Mouse (Mus musculus): ENCODE results near the gene Vps13d.

Vps13d gene

DNA sequence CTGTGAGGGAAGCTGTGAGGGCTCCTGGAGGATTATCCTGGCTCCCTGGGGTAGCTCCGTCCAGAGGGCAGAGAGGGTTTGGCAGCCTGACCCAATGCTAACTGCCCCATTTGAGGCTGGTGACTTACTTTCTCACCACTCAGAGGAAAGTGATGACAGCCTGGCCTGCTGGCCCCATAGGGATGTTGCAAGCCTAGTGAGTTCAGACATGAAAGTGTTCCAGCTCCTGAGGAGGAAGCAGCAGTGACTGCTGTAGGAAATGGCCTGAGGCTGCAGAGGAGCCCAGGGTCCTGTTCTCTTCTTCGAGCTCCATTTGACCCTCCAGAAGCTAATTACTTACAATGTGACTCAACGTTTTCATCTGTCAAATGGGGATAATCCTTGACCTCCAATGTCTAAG lies 157.8 kb downstream of the Vps13d start:
- DNase-seq (ENCODE audit: low spot score in 2 of 2) = peak in 1 of 2 experiments; percentile 44

DNA sequence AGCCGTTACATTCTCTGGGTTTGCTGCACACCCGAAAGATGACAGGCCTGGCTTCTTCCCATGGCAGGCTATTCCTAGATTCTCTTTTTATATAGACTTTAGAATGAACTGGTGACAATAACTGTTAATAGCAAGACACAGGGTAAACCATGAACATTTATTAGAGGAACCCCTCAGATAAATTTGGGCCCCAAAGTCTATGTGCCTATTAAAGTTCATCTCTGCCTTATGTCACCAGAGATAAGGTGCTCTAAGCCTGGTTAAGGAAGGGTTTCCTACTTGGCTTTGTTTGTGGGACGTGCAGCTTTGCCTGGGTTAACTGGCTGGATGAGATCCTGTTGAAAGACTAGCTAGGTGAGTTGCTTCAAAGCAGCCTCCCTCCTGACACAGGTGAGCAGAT lies 159.4 kb downstream of the Vps13d start:
- no peak for DNase-seq (ENCODE audit: low spot score in 2 of 2)

GRCm38 (mm10) chr4:145034506-145035243 lies 160.1 kb downstream of the Vps13d start:
- peak; percentile 50 to 68 for DNase-seq (ENCODE audit: low spot score in 2 of 2)

DNA sequence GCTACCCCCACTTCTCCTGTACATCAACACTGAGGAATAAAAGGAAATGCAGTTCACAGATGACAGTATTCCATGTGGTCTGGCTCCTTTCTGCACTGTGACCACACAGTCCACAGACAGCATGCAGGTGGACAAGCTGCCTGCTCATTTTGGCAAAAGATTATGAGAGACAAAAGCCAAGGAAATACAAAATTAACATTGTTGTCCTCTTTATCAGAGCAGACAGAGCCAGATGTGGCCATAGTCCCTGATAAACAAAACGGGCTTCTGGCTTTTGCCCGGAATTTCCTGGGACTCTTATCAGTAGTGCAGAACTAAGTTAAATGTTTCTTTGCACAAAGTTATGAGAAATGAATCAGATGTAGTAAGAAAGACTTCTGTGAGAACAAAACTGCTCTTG lies 161.4 kb downstream of the Vps13d start:
- DNase-seq (ENCODE audit: low spot score in 2 of 2) = no peak

GRCm38 (mm10) chr4:145032637-145033036 lies 162.2 kb downstream of the Vps13d start:
- no peak for DNase-seq (ENCODE audit: low spot score in 2 of 2)

- DNase-seq (ENCODE audit: low spot score in 2 of 2) = no peak
These were observed 163.3 kb downstream of the Vps13d start for GRCm38 (mm10) chr4:145031510-145031909.

DNA sequence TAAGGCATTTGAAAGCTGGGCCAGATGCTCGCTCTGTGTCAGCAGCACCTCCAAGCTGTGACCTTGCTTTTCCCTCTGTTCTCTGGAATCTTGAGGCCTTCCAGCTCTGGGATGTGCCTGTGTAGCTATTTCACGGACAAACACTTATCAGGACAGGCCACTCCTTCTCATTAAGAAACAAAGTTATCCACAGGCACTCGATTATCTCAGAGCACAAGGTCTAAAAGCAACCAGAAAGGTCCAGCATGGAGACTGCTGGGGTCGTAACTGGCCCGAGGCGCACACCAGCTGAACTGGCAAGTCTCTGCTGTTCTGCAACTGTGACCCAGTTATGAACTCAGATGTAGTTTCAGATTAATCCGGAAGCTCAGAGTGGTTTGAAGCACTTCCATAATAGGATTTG lies 168.4 kb downstream of the Vps13d start:
- peak in 1 of 2 experiments; percentile 36 for DNase-seq (ENCODE audit: low spot score in 2 of 2)

- peak in 1 of 2 experiments; percentile 65 for DNase-seq (ENCODE audit: low spot score in 2 of 2)
These were observed 169.4 kb downstream of the Vps13d start for GRCm38 (mm10) chr4:145025409-145025762.

DNA sequence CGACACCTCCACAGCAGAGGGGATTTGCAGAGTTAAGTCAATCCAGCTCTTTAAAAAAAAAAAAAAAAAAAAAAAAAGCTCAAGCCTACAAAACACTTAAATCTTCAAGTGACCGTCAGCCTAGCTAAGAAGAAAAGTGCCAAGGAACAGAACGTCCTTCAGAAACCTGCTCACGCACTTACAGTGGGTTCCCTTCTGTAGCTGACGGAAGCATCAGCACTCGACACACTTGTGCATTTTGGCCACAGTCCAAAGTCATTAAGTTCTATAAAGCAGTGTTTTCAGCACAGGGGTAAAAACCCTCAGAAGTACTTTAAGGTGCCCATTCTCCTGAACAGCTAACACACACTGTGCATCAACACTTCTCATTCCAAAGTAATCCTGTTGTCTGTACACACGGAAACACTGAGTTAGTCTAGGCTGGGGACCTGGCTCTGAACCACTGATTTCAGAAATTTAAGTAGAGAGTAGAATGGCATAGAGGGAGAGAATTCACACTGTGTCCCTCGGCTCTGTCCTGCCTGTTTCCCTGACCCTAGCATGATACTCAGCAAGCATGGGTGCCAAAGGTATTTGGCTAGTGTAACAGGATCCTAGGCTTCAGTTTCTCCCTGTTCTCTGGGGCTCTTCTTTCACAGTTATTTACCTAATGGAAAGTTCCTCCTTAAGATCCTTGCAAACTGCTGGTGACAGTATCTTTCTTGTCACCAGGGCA lies 170.0 kb downstream of the Vps13d start:
- no peak for DNase-seq (ENCODE audit: low spot score in 2 of 2)

DNA sequence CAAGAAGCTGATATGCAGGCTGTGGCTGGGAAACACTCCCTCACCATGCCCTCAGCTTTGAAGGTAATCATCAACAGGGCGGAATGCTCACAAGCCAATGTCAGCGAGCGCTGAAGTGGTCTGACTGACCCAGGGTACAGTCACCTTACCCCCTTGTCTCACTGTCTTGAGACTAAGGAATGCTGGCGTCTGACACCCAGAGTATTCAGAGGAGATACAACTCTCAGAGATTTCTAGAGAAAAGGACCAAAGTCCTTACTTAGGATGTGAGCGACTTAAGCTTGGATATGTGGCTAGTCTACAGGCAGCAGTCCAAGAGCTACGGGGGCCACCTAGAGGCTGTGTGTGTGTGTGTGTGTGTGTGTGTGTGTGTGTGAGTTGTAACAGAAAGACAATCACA lies 170.9 kb downstream of the Vps13d start:
- DNase-seq (ENCODE audit: low spot score in 2 of 2) = no peak

- DNase-seq (ENCODE audit: low spot score in 2 of 2) = no peak
These were observed 172.0 kb downstream of the Vps13d start for GRCm38 (mm10) chr4:145022815-145023214.

GRCm38 (mm10) chr4:145022211-145022610 lies 172.6 kb downstream of the Vps13d start:
- DNase-seq (ENCODE audit: low spot score in 2 of 2) = no peak

DNA sequence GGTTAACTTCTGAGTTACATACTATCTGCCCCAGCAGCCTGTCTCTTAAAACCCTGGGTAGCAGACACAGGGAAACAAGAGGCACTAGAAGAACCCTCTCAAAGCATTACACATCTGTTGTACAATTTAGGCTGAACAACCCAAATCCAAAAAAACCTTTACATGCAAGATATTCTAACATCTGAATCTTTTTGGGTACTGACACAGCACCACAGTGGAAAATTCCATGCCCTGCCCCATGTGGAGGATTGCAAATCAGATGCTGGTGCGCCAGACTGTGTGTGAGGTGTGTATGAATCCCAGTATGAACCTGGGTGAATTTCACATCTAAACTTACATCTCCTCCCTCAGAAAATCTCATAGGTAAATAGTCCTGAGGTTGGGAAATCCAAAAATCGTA lies 174.4 kb downstream of the Vps13d start:
- DNase-seq (ENCODE audit: low spot score in 2 of 2) = no peak

DNA sequence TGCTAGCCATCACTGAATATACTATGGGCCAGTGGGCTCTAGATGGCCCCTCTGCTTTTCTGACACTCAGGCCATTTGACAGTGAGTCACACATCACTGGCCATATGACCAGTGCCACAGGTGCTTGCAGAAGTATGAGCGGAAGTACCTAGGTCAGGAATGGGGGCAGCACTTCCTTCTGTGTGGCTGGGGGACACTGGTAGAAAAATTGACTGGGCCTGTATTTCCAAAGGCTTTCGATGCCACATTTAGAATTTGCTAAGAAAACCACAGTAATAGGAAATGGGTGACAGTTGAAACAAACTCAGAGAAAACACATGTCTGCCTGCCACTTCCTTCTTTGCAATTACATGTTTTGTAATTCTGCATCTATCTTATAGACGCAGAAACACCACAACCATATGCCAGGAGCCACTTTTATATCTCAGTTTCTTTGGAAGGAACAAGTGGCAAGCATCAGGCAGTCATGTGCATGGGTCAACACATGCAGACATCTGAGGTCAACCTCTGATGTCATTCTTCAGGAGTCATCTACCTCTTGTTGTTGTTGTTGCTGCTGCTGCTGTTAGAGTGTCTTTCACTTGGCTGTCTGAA lies 175.6 kb downstream of the Vps13d start:
- no peak for DNase-seq (ENCODE audit: low spot score in 2 of 2)

DNA sequence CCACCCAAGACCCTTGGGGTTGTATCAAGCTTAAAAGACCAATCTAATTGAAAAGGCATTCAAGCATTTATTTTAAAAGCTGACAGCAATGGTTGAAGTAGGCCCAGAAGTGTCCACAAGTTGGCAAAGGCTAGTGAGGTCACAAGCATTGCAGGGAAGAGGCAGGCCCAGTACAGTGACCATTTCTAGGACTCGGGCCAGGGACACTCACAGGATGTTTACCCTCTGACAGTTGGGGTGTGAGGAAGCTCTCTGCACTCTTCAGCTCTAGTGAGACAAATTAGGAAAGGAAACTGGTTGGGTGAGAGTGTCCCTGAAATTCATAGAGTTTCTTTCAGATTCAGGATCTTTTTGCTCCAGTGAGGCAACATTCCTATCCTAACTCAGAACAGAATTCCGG lies 177.1 kb downstream of the Vps13d start:
- peak in 1 of 2 experiments; percentile 74 for DNase-seq (ENCODE audit: low spot score in 2 of 2)

GRCm38 (mm10) chr4:145016669-145017068 lies 178.1 kb downstream of the Vps13d start:
- no peak for DNase-seq (ENCODE audit: low spot score in 2 of 2)

DNA sequence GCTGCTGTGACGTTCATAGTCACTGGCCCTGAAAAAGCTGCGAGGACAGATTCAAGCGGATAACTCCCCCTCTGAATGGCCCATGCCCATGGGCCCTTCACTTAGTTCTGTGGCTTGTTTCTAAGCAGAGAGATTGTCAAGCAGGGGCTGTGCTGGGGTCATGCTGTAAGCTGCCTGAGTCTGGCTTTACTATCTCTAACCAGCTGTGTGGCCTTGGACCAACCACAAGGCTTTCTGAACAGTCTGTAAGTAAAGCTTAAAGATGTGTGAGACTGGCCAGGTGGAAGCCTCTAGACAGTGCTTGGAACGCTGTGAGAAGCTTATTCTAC lies 180.2 kb downstream of the Vps13d start:
- DNase-seq (ENCODE audit: low spot score in 2 of 2) = no peak

GRCm38 (mm10) chr4:145013760-145014631 lies 180.8 kb downstream of the Vps13d start:
- no peak for DNase-seq (ENCODE audit: low spot score in 2 of 2)

GRCm38 (mm10) chr4:145013187-145013586 lies 181.6 kb downstream of the Vps13d start:
- no peak for DNase-seq (ENCODE audit: low spot score in 2 of 2)

DNA sequence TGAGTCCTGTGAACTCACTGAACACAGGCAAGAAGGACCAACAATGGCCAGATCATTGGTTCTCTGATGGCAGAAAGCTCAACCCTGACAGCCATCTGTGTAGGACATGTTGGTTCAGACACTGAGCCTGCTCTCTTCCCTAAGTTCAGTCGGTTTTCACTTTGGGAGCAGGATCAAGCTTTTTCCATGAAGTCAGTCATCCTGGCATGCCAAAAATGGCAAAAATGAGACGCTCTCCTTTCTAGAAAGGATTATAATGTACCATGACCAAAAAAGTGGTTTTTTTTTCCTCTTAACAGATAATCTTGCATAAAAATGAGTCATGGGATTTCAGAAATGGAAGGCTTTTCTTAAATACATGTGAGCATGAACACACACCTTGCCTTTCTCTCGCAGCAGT lies 183.6 kb downstream of the Vps13d start:
- DNase-seq (ENCODE audit: low spot score in 2 of 2) = no peak

DNA sequence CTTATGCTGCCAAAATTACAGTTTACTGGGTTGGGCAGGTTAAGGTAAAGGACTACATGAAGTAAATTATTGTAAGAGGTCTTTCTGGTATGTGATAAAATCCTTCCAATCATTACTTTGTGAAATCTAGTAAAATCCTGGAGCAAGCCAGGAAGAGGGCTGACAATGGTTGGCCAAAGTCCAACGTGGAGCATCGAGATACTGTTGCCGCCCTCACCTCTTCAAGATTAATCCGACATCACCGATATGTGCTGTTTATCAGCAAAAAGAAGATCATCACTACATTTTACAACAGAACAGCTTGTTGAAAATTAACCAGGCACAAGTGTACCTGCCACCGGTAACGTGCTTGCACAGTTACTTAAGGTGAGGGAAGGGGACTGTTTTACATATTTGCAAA lies 184.9 kb downstream of the Vps13d start:
- no peak for DNase-seq (ENCODE audit: low spot score in 2 of 2)

- DNase-seq (ENCODE audit: low spot score in 2 of 2) = no peak
These were observed 185.4 kb downstream of the Vps13d start for GRCm38 (mm10) chr4:145009437-145009836.
